Comparison of ENCODE assay signal across 12 mouse cellular contexts in the genomic region with DNA sequence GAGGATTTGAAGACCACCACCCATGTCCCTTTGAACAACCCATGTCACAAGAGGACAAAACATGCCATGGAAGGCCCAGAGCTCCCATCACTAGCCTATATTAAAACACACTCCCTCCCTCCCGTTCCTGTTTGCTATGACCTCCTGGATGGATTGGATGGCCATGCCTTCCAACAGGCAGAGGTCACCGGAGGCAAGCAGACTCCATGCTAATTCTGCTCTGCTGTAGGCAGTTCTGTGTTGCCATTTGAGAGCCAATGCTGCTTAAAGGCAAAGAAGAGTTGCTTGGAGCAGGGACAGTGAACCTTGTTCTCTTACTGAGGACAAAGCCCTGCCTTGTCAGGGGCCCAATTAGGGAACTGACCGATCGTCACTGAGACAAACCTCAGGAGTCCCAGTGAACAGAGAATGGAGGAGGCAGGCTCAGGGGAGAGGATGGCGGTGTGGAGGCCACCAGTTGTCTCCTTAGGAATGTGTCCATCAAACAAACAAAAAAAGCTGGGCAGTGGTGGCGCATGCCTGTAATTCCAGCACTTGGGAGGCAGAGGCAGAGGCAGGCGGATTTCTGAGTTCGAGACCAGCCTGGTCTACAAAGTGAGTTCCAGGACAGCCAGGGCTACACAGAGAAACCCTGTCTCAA. TPM values are rescaled to one million over a fixed set of nuclear protein-coding genes. Genes with fewer than 3 reads are reported as not detected.
DNase-seq lines count a peak whose midpoint lies in the region; ATAC-seq and TF ChIP-seq lines count a peak whose summit lies in the region.
"Had no signal": no experiment of that assay in that cellular context is flagged by ENCODE, and none has a peak within 500 bp of the region (broad histone marks: within the 10 kb centered on the region; RNA-seq: fewer than 3 reads in every experiment).

No protein-coding gene starts in this region.

- peak overlapping the region; percentile 29; the same call in 1 of the 2 replicates for H3K9ac ChIP-seq in hindbrain, embryonic 13.5 days
- H3K9ac ChIP-seq in hindbrain, embryonic 11.5 days (ENCODE audit: low read depth, low read length), result no peak overlapping the region
- H3K9ac ChIP-seq in liver, embryonic 15.5 days, result 0 out of 2 replicates have a peak overlapping the region, but pooled peaks have one; percentile 96
- H3K9ac ChIP-seq: forebrain, embryonic 13.5 days had no signal

- peaks cover 50% of the 10 kb centered on the region for H3K4me1 ChIP-seq in hindbrain, embryonic 13.5 days (replicated peaks)
- peaks cover 11% of the 10 kb centered on the region; the same call in 1 of the 2 replicates for H3K4me1 ChIP-seq in hindbrain, embryonic 11.5 days (replicated peaks; ENCODE audit: control insufficient read depth, insufficient read depth, low read length)
- peaks cover 71% of the 10 kb centered on the region for H3K4me1 ChIP-seq in E14TG2a.4 (replicated peaks; ENCODE audit: low read depth, low read length)
- H3K4me1 ChIP-seq in liver, embryonic 15.5 days (replicated peaks), result peaks cover 71% of the 10 kb centered on the region

- H3K36me3 ChIP-seq in hindbrain, embryonic 13.5 days, result peaks cover 41% of the 10 kb centered on the region
- peaks cover 15% of the 10 kb centered on the region for H3K36me3 ChIP-seq in hindbrain, embryonic 11.5 days (ENCODE audit: control insufficient read depth, insufficient read depth, low read length)
- H3K36me3 ChIP-seq in E14TG2a.4 (ENCODE audit: insufficient read depth, low read length), result peaks cover 63% of the 10 kb centered on the region
- peaks cover 58% of the 10 kb centered on the region for H3K36me3 ChIP-seq in liver, embryonic 15.5 days (replicated peaks)

- 73% methylated on average over 8 of the region's 8 CpGs for WGBS in hindbrain, embryonic 13.5 days
- WGBS in hindbrain, embryonic 11.5 days, result 68% methylated on average over 8 of the region's 8 CpGs
- 83% methylated on average over 8 of the region's 8 CpGs for WGBS in liver, embryonic 15.5 days (ENCODE audit: insufficient replicate concordance)

- DNase-seq in hindbrain, embryonic 11.5 days (ENCODE audit: low spot score), result no peak
- peak; percentile 78 for DNase-seq in ZHBTc4 (ENCODE audit: low read depth, low spot score)
- no peak for DNase-seq in left cerebral cortex, postnatal 14 days (ENCODE audit: low spot score in 2 of 2)
- DNase-seq in cerebellum, adult 9-10 months, result no peak
- DNase-seq: cerebellum, postnatal 36 days; kidney, adult 11 months; thymus, adult 2 months had no signal

- H3K4me3 ChIP-seq in hindbrain, embryonic 13.5 days, result no peak overlapping the region
- no peak overlapping the region for H3K4me3 ChIP-seq in hindbrain, embryonic 11.5 days (ENCODE audit: low read depth, low read length)
- H3K4me3 ChIP-seq in E14TG2a.4 (replicated peaks; ENCODE audit: low read length), result peak overlapping the region; percentile 3
- H3K4me3 ChIP-seq in liver, embryonic 15.5 days (replicated peaks), result no peak overlapping the region
- H3K4me3 ChIP-seq: forebrain, embryonic 13.5 days had no signal

- H3K27me3 ChIP-seq in hindbrain, embryonic 13.5 days, result no peaks in the 10 kb centered on the region
- no peaks in the 10 kb centered on the region for H3K27me3 ChIP-seq in hindbrain, embryonic 11.5 days (ENCODE audit: control insufficient read depth, insufficient read depth, low read length)
- no peaks in the 10 kb centered on the region for H3K27me3 ChIP-seq in E14TG2a.4 (ENCODE audit: insufficient read depth, low read length)
- no peaks in the 10 kb centered on the region for H3K27me3 ChIP-seq in liver, embryonic 15.5 days
- H3K27me3 ChIP-seq: forebrain, embryonic 13.5 days had no signal

- H3K27ac ChIP-seq in hindbrain, embryonic 13.5 days, result 0 out of 2 replicates have a peak overlapping the region, but pooled peaks have one; percentile 100
- H3K27ac ChIP-seq in hindbrain, embryonic 11.5 days (ENCODE audit: low read depth, low read length), result no peak overlapping the region
- peak overlapping the region; percentile 99 for H3K27ac ChIP-seq in liver, embryonic 15.5 days (replicated peaks)

- intact Hi-C loops in left cerebral cortex, postnatal 14 days (cut with DNase I), result no loop called here

- no peaks in the 10 kb centered on the region for H3K9me3 ChIP-seq in hindbrain, embryonic 13.5 days
- H3K9me3 ChIP-seq in hindbrain, embryonic 11.5 days (ENCODE audit: control insufficient read depth, low read length), result no peaks in the 10 kb centered on the region
- no peaks in the 10 kb centered on the region for H3K9me3 ChIP-seq in E14TG2a.4 (ENCODE audit: low read length)
- no peaks in the 10 kb centered on the region for H3K9me3 ChIP-seq in liver, embryonic 15.5 days (replicated peaks)
- H3K9me3 ChIP-seq: forebrain, embryonic 13.5 days had no signal

- no peak for TF ChIP-seq CTCF in E14TG2a.4 (conservative IDR thresholded peaks at IDR 0.05; ENCODE audit: low read length)

- ATAC-seq in hindbrain, embryonic 13.5 days (ENCODE audit: low FRiP score), result no peak
- no peak for ATAC-seq in hindbrain, embryonic 11.5 days (ENCODE audit: low FRiP score)
- no peak for ATAC-seq in liver, embryonic 15.5 days (ENCODE audit: insufficient read depth)
- ATAC-seq: forebrain, embryonic 13.5 days had no signal

- H3K4me2 ChIP-seq in hindbrain, embryonic 13.5 days, result no peak overlapping the region
- no peak overlapping the region for H3K4me2 ChIP-seq in hindbrain, embryonic 11.5 days (replicated peaks; ENCODE audit: low read depth, low read length)
- H3K4me2 ChIP-seq in liver, embryonic 15.5 days, result peak overlapping the region; percentile 92
- H3K4me2 ChIP-seq: forebrain, embryonic 13.5 days had no signal

RNA-seq across cellular contexts. Expression of a gene that starts 4.5 kb away (rescaled TPM):
- polyA plus RNA-seq in hindbrain, embryonic 13.5 days (2015; fragmentation: Nextera tagmentation; extraction: Ambion mirVana), result 115 and 118 TPM in 2 replicates
- polyA plus RNA-seq in hindbrain, embryonic 11.5 days (2014; fragmentation: Nextera tagmentation; extraction: Ambion mirVana), result 140 and 145 TPM in 2 replicates
- polyA plus RNA-seq in liver, embryonic 15.5 days (2015; fragmentation: Nextera tagmentation; extraction: Ambion mirVana), result 130 and 134 TPM in 2 replicates
- 10 to 100 TPM; 93.4 TPM for total RNA-seq in left cerebral cortex, postnatal 14 days (2021)

RNA-seq across cellular contexts. Expression of a gene that starts 4.6 kb away (rescaled TPM):
- 74.7 and 75.9 TPM in 2 replicates for polyA plus RNA-seq in hindbrain, embryonic 13.5 days (2015; fragmentation: Nextera tagmentation; extraction: Ambion mirVana)
- 68.0 and 71.4 TPM in 2 replicates for polyA plus RNA-seq in hindbrain, embryonic 11.5 days (2014; fragmentation: Nextera tagmentation; extraction: Ambion mirVana)
- polyA plus RNA-seq in liver, embryonic 15.5 days (2015; fragmentation: Nextera tagmentation; extraction: Ambion mirVana), result 24.4 and 26.2 TPM in 2 replicates
- 10 to 100 TPM; 41.9 to 42.6 TPM for total RNA-seq in left cerebral cortex, postnatal 14 days (2021)

RNA-seq across cellular contexts. Expression of a gene that starts 23.9 kb away (rescaled TPM):
- polyA plus RNA-seq in hindbrain, embryonic 13.5 days (2015; fragmentation: Nextera tagmentation; extraction: Ambion mirVana), result not detected in 2 replicates
- not detected in 2 replicates for polyA plus RNA-seq in hindbrain, embryonic 11.5 days (2014; fragmentation: Nextera tagmentation; extraction: Ambion mirVana)
- not detected in 2 replicates for polyA plus RNA-seq in liver, embryonic 15.5 days (2015; fragmentation: Nextera tagmentation; extraction: Ambion mirVana)
- total RNA-seq in left cerebral cortex, postnatal 14 days (2021), result 10 to 100 TPM; 18.7 to 25.4 TPM
- polyA plus RNA-seq: neural tube, embryonic 14.5 days; thymus, adult 2 months had no signal

RNA-seq across cellular contexts. Expression of a gene that starts 25.7 kb away (rescaled TPM):
- polyA plus RNA-seq in hindbrain, embryonic 13.5 days (2015; fragmentation: Nextera tagmentation; extraction: Ambion mirVana), result 36.9 and 37.7 TPM in 2 replicates
- 38.5 and 39.1 TPM in 2 replicates for polyA plus RNA-seq in hindbrain, embryonic 11.5 days (2014; fragmentation: Nextera tagmentation; extraction: Ambion mirVana)
- polyA plus RNA-seq in liver, embryonic 15.5 days (2015; fragmentation: Nextera tagmentation; extraction: Ambion mirVana), result 16.2 and 17.0 TPM in 2 replicates
- 10 to 100 TPM; 30.7 to 31.4 TPM for total RNA-seq in left cerebral cortex, postnatal 14 days (2021)

RNA-seq across cellular contexts. Expression of a gene that starts 27.5 kb away (rescaled TPM):
- 0.34 and 0.39 TPM in 2 replicates for polyA plus RNA-seq in hindbrain, embryonic 13.5 days (2015; fragmentation: Nextera tagmentation; extraction: Ambion mirVana)
- 0.14 and 0.74 TPM in 2 replicates for polyA plus RNA-seq in hindbrain, embryonic 11.5 days (2014; fragmentation: Nextera tagmentation; extraction: Ambion mirVana)
- 0.01 TPM in 1 of 2 replicates, not detected in the other for polyA plus RNA-seq in liver, embryonic 15.5 days (2015; fragmentation: Nextera tagmentation; extraction: Ambion mirVana)
- total RNA-seq in left cerebral cortex, postnatal 14 days (2021), result 100 to 1,000 TPM in 1 of 2 experiments, 10 to 100 TPM in 1; 85.0 to 100 TPM
